Mouse (Mus musculus) embryonic facial prominence, embryonic 10.5 days (tissue): ENCODE measurements around the gene Slc35c2. TPM values are rescaled to one million over a fixed set of nuclear protein-coding genes. Genes with fewer than 3 reads are reported as not detected.

Experiments
- DNase-seq: peaks from one replicate; pipeline ENCODE4 v3.0.0-alpha.2; 2017; ENCODE audit warnings: low spot score
- H3K27ac ChIP-seq: fragments of 300-500 bp; sonication (generic); replicated peaks from 2 replicates; pipeline ENCODE4 v1.5.1; 2016; ENCODE audit warnings: mild to moderate bottlenecking
- H3K27me3 ChIP-seq: fragments of 300-500 bp; sonication (generic); replicated peaks from 2 replicates; pipeline ENCODE4 v1.6.1; 2016; ENCODE audit warnings: low read depth, mild to moderate bottlenecking; ENCODE audit not compliant: poor library complexity, severe bottlenecking
- H3K36me3 ChIP-seq: fragments of 300-500 bp; sonication (generic); replicated peaks from 2 replicates; pipeline ENCODE4 v1.6.1; 2016; ENCODE audit warnings: mild to moderate bottlenecking, moderate library complexity
- H3K4me1 ChIP-seq: fragments of 300-500 bp; sonication (generic); 2 replicates; pipeline ENCODE4 v1.6.1; 2016
- H3K4me3 ChIP-seq: fragments of 300-500 bp; sonication (generic); 2 replicates; pipeline ENCODE4 v1.5.1; 2016; ENCODE audit warnings: mild to moderate bottlenecking, moderate library complexity
- H3K9me3 ChIP-seq: fragments of 300-500 bp; sonication (generic); 2 replicates; pipeline ENCODE4 v1.6.1; 2016; ENCODE audit warnings: mild to moderate bottlenecking
- WGBS: fragments of 180-500 bp; shearing (Covaris S2); methylation state at CpG from one replicate; pipeline ENCODE4 v1.1.7; 2016; 5-methylcytosine and 5-hydroxymethylcytosine counted together
- polyA plus RNA-seq: library from polyadenylated mRNA; unstranded; fragments of >200 nt; fragmentation: Nextera tagmentation; extraction: Ambion mirVana; gene quantifications from 2 replicates; pipeline ENCODE4 v1.2.1, GENCODE M21; 2016

Slc35c2 gene
- polyA plus RNA-seq, 1 experiment from 2014 or later = 59.2 TPM

- whole genome bisulfite sequencing = 61% methylated on average over 7 of the region's 7 CpGs
- H3K9me3 ChIP-seq = no peaks in the 10 kb centered on the region
- peaks cover 100% of the 10 kb centered on the region for H3K27me3 ChIP-seq
- no peak overlapping the region for H3K27ac ChIP-seq
- no peak overlapping the region for H3K4me3 ChIP-seq
- H3K4me1 ChIP-seq = peaks cover 27% of the 10 kb centered on the region
- DNase-seq = no peak
- H3K36me3 ChIP-seq = no peaks in the 10 kb centered on the region
Measured at GRCm38 (mm10) chr2:165241786-165242185, 45.9 kb downstream of the Slc35c2 start.

DNA sequence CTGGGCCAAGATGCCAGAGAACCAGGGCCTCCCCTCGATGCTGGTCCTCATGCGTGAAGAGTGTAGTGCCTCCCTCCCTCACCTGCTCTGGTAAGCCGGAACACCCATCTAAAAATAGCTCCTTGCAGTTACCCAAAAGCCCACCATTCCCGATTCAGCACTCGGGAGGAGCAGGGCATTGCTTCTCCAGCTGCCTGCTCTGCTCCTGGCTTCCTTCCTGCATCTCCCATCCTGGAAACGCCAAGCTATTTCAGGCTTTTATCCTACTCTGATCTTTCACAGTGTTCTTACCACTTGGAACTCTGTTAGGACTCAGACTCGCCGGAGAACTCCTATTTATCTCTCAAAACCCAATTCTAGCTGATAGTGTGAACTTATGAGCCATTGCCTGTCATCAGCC, 47.3 kb downstream of the Slc35c2 start:
- no peaks in the 10 kb centered on the region for H3K36me3 ChIP-seq
- DNase-seq = no peak
- H3K4me1 ChIP-seq = peaks cover 33% of the 10 kb centered on the region
- no peak overlapping the region for H3K4me3 ChIP-seq
- peaks cover 100% of the 10 kb centered on the region for H3K27me3 ChIP-seq
- no peak overlapping the region for H3K27ac ChIP-seq
- WGBS = 32% methylated on average over 8 of the region's 8 CpGs
- H3K9me3 ChIP-seq = no peaks in the 10 kb centered on the region

DNA sequence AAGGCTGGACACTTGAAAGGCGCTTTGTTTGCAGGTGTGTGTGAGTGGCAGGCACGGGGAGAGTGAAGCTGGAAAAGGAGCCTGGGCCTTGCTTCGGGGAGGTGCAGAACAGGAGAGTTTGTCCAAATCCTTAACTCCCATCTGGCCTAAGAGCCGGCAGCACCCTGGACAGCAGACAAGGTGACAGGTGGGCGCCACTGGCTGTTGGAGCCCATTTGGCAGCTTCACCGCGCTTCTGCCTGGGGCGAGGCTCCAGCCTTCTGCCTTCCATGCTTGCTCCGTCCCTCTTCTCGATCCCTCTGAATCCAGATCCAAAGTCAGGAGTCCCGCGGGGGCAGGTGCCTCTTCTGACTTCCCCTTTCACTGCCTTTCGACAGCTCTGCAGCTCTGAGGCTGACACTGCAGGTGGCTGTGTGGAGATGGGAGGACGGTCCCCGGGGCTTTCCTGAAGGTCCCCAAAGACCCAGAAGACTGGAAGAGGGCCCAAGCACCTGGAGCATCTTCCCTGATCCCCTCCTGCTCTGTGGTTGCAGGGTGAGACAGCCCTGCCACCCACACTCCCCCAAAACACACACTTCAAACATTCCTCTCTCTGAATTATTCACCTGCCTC, 48.0 kb downstream of the Slc35c2 start:
- Histone ChIP-seq H3K27ac (no peak overlapping the region), H3K27me3 (peaks cover 100% of the 10 kb centered on the region), H3K4me1 (peaks cover 41% of the 10 kb centered on the region), H3K9me3 (no peaks in the 10 kb centered on the region), H3K36me3 (no peaks in the 10 kb centered on the region), H3K4me3 (no peak overlapping the region)
- peak; percentile 65 for DNase-seq
- WGBS = 11% methylated on average over 15 of the region's 15 CpGs

DNA sequence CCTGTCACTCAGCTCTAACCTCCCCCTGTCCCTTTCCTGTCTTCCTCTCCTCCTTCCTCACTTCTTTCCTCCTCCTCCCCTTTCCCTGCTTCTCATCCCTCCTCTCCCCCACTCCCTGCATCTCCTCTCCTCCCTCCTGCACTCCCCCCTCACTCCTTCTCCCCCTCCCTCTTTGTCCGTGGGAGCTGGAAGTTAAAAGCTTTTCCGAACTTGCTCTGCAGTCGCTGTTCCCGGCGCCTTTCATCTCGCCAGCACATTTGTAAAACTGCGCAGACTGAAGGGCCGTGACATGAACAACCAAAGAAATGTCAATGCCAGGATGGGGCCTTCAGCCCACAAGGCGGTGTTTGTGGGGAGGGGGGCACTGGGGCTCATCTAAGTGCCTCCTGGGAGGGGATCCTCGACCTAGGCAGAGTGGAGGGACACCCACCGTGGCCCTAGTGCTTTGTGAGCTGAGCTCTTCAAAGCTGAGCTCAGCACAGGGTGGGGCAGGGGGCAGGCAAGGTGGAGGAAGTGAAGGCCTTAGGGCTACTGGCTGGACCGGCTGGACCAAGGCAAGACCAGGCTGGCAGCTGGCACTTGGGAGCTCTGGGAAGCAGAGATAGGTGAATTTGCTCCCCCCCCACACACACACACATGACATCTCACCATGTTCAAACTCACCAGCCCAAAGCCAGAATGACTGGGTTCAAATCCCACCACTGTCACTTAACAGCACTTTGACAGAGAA, 49.1 kb downstream of the Slc35c2 start:
- H3K27me3 ChIP-seq = peaks cover 100% of the 10 kb centered on the region
- no peaks in the 10 kb centered on the region for H3K36me3 ChIP-seq
- H3K9me3 ChIP-seq = no peaks in the 10 kb centered on the region
- H3K27ac ChIP-seq = no peak overlapping the region
- no peak overlapping the region for H3K4me3 ChIP-seq
- 7% methylated on average over 12 of the region's 12 CpGs for WGBS
- no peak for DNase-seq
- H3K4me1 ChIP-seq = peaks cover 51% of the 10 kb centered on the region

DNA sequence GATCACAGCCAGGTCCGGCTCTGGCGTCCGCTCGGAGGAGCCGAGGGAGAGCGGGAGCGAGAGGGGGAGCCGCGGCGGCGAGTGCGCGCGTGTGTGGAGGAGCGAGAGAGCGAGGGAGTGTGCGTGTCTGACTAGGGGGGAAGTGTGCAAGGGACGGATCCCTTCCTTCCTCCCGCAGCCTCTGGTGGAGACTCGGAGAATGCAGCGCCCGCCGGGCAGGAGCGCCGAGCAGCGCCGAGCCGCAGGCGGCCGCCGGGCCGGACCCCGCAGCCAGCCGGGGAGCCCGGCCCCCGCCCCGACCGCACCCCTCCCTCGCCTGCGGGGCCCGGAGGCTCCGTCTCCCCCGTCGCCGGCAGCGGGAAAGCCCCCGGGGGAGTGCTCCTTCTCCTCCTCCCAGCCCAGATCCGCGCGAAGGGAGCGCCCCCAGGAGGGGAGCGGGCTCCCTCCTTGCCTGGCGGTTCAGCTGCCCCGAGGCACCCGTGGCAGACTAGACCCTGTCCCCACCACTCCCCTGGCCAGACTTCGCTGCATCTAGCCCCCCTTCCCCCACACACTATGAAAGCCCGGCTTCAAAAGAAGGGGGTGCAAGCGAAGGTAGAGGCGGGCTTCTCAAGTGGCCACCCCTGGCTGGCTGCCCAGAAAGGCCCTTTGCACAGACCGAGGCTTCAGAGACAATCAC, 52.9 kb downstream of the Slc35c2 start, which contains the start of gene Cdh22:
TSS of gene Cdh22 (minus strand) at position 241 of the 679 bp plus-strand sequence.
- Histone ChIP-seq H3K4me1 (peaks cover 47% of the 10 kb centered on the region), H3K36me3 (no peaks in the 10 kb centered on the region), H3K4me3 (peak within 1 kb of the TSS; percentile 67), H3K27me3 (peaks cover 100% of the 10 kb centered on the region), H3K9me3 (no peaks in the 10 kb centered on the region), H3K27ac (peak within 1 kb of the TSS; percentile 76)
- peak; percentile 83 for DNase-seq
- under 1% methylated on average over 55 of the region's 60 CpGs for whole genome bisulfite sequencing

GRCm38 (mm10) chr2:165234291-165234612, 53.4 kb downstream of the Slc35c2 start:
- no peak for DNase-seq
- peaks cover 100% of the 10 kb centered on the region for H3K27me3 ChIP-seq
- H3K36me3 ChIP-seq = no peaks in the 10 kb centered on the region
- no peaks in the 10 kb centered on the region for H3K9me3 ChIP-seq
- peak overlapping the region; percentile 76 for H3K27ac ChIP-seq
- WGBS = under 1% methylated on average over 41 of the region's 41 CpGs
- peaks cover 47% of the 10 kb centered on the region for H3K4me1 ChIP-seq
- peak overlapping the region; percentile 67 for H3K4me3 ChIP-seq

GRCm38 (mm10) chr2:165233491-165234290, 54.0 kb downstream of the Slc35c2 start:
- peak overlapping the region; percentile 67 for H3K4me3 ChIP-seq
- no peaks in the 10 kb centered on the region for H3K9me3 ChIP-seq
- no peaks in the 10 kb centered on the region for H3K36me3 ChIP-seq
- peak; percentile 78 for DNase-seq
- H3K27me3 ChIP-seq = peaks cover 100% of the 10 kb centered on the region
- WGBS = under 1% methylated on average over 82 of the region's 82 CpGs
- H3K4me1 ChIP-seq = peaks cover 45% of the 10 kb centered on the region
- peak overlapping the region; percentile 76 for H3K27ac ChIP-seq

- Histone ChIP-seq H3K4me3 (no peak overlapping the region), H3K4me1 (peaks cover 17% of the 10 kb centered on the region), H3K27me3 (peaks cover 94% of the 10 kb centered on the region), H3K27ac (no peak overlapping the region), H3K36me3 (no peaks in the 10 kb centered on the region), H3K9me3 (no peaks in the 10 kb centered on the region)
- 86% methylated on average over 11 of the region's 11 CpGs for WGBS
- no peak for DNase-seq
Measured at GRCm38 (mm10) chr2:165229050-165229449, 58.6 kb downstream of the Slc35c2 start.

Other genes with a start within 250 kb of the Slc35c2 start
- 5.0 and 6.2 TPM in 2 replicates for gene Cd40, start 232.2 kb downstream of the Slc35c2 start, polyA plus RNA-seq
- gene 1700025C18Rik, start 197.1 kb downstream of the Slc35c2 start, polyA plus RNA-seq = not detected in 2 replicates
- gene Cdh22, start 53.0 kb downstream of the Slc35c2 start, polyA plus RNA-seq = 0.91 and 1.1 TPM in 2 replicates
- gene Elmo2, start 38.6 kb upstream of the Slc35c2 start, polyA plus RNA-seq = 91.0 and 93.5 TPM in 2 replicates
- 3.0 and 3.2 TPM in 2 replicates for gene Zfp663, start 80.9 kb upstream of the Slc35c2 start, polyA plus RNA-seq
- 20.8 and 21.6 TPM in 2 replicates for gene Zfp334, start 100.4 kb upstream of the Slc35c2 start, polyA plus RNA-seq
- 0.06 and 0.18 TPM in 2 replicates for gene Ocstamp, start 112.5 kb upstream of the Slc35c2 start, polyA plus RNA-seq
- gene Slc13a3, start 185.4 kb upstream of the Slc35c2 start, polyA plus RNA-seq = 0.40 and 0.44 TPM in 2 replicates
- 57.1 and 59.5 TPM in 2 replicates for gene Trp53rka, start 205.5 kb upstream of the Slc35c2 start, polyA plus RNA-seq
- 3.9 and 5.5 TPM in 2 replicates for gene Slc2a10, start 215.9 kb upstream of the Slc35c2 start, polyA plus RNA-seq